Mouse (Mus musculus): Measurements from ENCODE around the gene Zfp366. TPM values are rescaled to one million over a fixed set of nuclear protein-coding genes. Genes with fewer than 3 reads are reported as not detected.

Zfp366 gene
- polyA plus RNA-seq, 1 experiment, result not detected

- peaks cover 6% of the 10 kb centered on the region; the same call in 1 of the 2 replicates for H3K4me1 ChIP-seq (ENCODE audit: control insufficient read depth, insufficient read depth, low read length)
- no peak overlapping the region for H3K4me3 ChIP-seq (ENCODE audit: insufficient read depth, low read depth, low read length)
- TF ChIP-seq POLR2A (IDR thresholded peaks at IDR 0.05; ENCODE audit: insufficient read depth, low read depth, low read length) (no peak), CTCF (IDR thresholded peaks at IDR 0.05; ENCODE audit: insufficient read depth, low read depth, low read length) (no peak)
- H3K27ac ChIP-seq (ENCODE audit: insufficient read depth, low read depth, low read length), result no peak overlapping the region
- WGBS, result 86% methylated on average over 3 of the region's 3 CpGs
These were observed 1.2 kb upstream of the Zfp366 start for GRCm38 (mm10) chr13:99183257-99183895.

- no peak overlapping the region for H3K4me3 ChIP-seq (ENCODE audit: insufficient read depth, low read depth, low read length)
- 0 out of 2 replicates have a peak overlapping the region, but pooled peaks have one; percentile 6 for H3K27ac ChIP-seq (ENCODE audit: insufficient read depth, low read depth, low read length)
- TF ChIP-seq CTCF (IDR thresholded peaks at IDR 0.05; ENCODE audit: insufficient read depth, low read depth, low read length), result no peak
- no peak for TF ChIP-seq POLR2A (IDR thresholded peaks at IDR 0.05; ENCODE audit: insufficient read depth, low read depth, low read length)
- whole genome bisulfite sequencing, result 91% methylated on average over 10 of the region's 10 CpGs
- peaks cover 6% of the 10 kb centered on the region; the same call in 1 of the 2 replicates for H3K4me1 ChIP-seq (ENCODE audit: control insufficient read depth, insufficient read depth, low read length)
These were observed 950 bp downstream of the Zfp366 start for GRCm38 (mm10) chr13:99185573-99185972.

DNA sequence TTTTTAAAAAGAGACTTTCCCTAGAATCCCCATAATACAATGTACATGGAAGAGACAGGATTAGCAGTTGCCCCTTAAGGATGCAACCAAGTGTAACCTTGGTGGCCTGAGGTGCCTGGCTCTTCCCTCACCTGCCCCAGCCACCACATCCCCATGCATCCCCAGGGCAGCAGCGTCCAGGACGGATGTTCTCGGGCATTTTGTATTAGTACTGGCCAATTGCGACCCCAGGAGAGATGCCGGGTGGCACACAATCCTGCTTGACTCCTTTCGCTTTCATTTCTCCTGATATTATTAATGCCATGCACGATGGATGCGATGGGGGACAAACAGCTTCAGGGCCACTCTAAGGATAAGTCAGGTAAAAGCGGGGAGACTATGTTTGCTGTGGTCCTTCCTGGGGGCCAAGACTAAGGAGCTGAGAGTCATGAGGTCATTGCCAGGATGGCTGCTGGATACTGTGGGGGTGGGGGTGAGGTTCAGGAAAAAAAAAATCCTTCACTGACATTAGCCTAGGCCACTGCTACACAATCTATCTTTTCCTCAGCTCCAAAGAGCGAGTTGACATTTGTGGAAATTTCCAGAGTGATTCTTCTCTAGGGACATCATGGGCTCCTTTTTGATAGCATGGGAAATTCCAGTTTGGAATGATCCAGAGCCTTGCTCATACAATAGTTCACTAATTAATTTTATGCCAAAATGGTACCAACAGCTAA lies 1.7 kb downstream of the Zfp366 start:
- TF ChIP-seq CTCF (IDR thresholded peaks at IDR 0.05; ENCODE audit: insufficient read depth, low read depth, low read length) (no peak), POLR2A (IDR thresholded peaks at IDR 0.05; ENCODE audit: insufficient read depth, low read depth, low read length) (no peak)
- Histone ChIP-seq H3K27ac (ENCODE audit: insufficient read depth, low read depth, low read length) (no peak overlapping the region; the same call in 1 of the 2 replicates), H3K4me1 (ENCODE audit: control insufficient read depth, insufficient read depth, low read length) (peaks cover 6% of the 10 kb centered on the region; the same call in 1 of the 2 replicates), H3K4me3 (ENCODE audit: insufficient read depth, low read depth, low read length) (no peak overlapping the region)
- 92% methylated on average over 10 of the region's 10 CpGs for WGBS

GRCm38 (mm10) chr13:99186859-99187258 lies 2.2 kb downstream of the Zfp366 start:
- TF ChIP-seq CTCF (IDR thresholded peaks at IDR 0.05; ENCODE audit: insufficient read depth, low read depth, low read length) (no peak), POLR2A (IDR thresholded peaks at IDR 0.05; ENCODE audit: insufficient read depth, low read depth, low read length) (no peak)
- 86% methylated on average over 7 of the region's 7 CpGs for WGBS
- Histone ChIP-seq H3K27ac (ENCODE audit: insufficient read depth, low read depth, low read length) (no peak overlapping the region; the same call in 1 of the 2 replicates), H3K4me3 (ENCODE audit: insufficient read depth, low read depth, low read length) (no peak overlapping the region), H3K4me1 (ENCODE audit: control insufficient read depth, insufficient read depth, low read length) (peaks cover 4% of the 10 kb centered on the region; the same call in 1 of the 2 replicates)

DNA sequence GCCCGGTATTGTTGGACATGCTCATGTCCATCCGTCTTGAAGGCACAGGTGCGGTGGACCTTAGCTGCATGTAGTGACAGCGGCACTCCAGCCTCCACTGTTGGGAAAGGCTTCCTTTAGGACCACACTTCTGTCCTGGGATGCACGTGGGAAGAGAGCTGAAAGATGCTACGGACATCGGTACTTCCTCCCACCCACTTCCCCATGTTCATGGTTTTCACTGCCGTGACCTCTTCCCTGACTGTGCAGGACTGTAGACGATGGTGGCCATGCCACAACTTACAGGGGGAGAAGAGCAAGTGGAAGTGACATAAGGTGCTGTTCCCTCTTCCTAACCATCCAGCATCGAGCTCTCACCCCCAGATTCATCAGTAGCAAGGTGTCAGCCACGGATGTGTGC lies 2.8 kb downstream of the Zfp366 start:
- Histone ChIP-seq H3K4me1 (ENCODE audit: control insufficient read depth, insufficient read depth, low read length) (no peaks in the 10 kb centered on the region), H3K27ac (ENCODE audit: insufficient read depth, low read depth, low read length) (no peak overlapping the region), H3K4me3 (ENCODE audit: insufficient read depth, low read depth, low read length) (no peak overlapping the region)
- 91% methylated on average over 11 of the region's 11 CpGs for WGBS
- no peak for TF ChIP-seq CTCF (IDR thresholded peaks at IDR 0.05; ENCODE audit: insufficient read depth, low read depth, low read length)

DNA sequence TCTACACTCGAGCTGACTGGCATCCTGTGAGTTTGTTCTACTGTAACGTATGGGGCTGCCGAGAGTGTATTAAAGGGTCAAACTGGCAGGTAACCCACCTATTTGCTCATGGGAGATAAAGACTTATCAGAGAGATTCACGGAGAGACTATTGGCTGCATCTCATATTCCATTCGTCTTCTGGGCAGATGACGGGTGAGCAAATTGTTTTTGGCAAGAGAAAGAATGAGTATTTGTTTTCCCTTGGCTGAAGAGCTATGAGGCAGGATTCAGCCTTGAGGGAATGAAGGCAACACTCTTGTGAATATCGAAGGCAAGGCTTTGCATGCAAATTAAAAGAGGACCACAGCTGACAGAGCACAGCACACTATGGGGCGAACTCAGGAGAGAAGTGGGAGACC lies 4.0 kb downstream of the Zfp366 start:
- peak overlapping the region; percentile 23 for H3K27ac ChIP-seq (ENCODE audit: insufficient read depth, low read depth, low read length)
- TF ChIP-seq POLR2A (IDR thresholded peaks at IDR 0.05; ENCODE audit: insufficient read depth, low read depth, low read length), result no peak
- no peak for TF ChIP-seq CTCF (IDR thresholded peaks at IDR 0.05; ENCODE audit: insufficient read depth, low read depth, low read length)
- no peak overlapping the region for H3K4me3 ChIP-seq (ENCODE audit: insufficient read depth, low read depth, low read length)
- no peaks in the 10 kb centered on the region for H3K4me1 ChIP-seq (ENCODE audit: control insufficient read depth, insufficient read depth, low read length)
- WGBS, result 44% methylated on average over 8 of the region's 8 CpGs

DNA sequence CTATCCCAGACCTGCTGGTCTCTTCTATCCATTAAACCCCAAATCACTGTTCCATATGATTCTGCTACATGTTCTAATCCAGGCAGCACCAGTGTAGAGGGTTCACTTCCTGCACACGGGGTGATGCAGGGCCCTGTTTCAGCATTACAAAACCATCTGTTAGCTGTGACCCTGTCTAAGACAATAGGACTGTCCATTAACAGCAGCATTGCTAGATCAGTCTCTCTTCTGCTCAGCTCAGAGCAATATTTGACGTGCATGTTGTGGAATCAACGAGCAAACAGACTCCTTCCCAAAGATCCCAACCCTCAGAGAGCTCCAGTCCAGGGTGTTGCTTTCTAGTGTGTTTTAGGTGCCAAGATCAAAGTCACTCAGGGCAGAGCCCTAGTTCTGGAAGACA lies 5.0 kb downstream of the Zfp366 start:
- Histone ChIP-seq H3K4me1 (ENCODE audit: control insufficient read depth, insufficient read depth, low read length) (no peaks in the 10 kb centered on the region), H3K4me3 (ENCODE audit: insufficient read depth, low read depth, low read length) (no peak overlapping the region), H3K27ac (ENCODE audit: insufficient read depth, low read depth, low read length) (peak overlapping the region; percentile 20; the same call in 1 of the 2 replicates)
- WGBS, result 88% methylated on average over 3 of the region's 3 CpGs
- TF ChIP-seq CTCF (IDR thresholded peaks at IDR 0.05; ENCODE audit: insufficient read depth, low read depth, low read length), result no peak
- no peak for TF ChIP-seq POLR2A (IDR thresholded peaks at IDR 0.05; ENCODE audit: insufficient read depth, low read depth, low read length)

DNA sequence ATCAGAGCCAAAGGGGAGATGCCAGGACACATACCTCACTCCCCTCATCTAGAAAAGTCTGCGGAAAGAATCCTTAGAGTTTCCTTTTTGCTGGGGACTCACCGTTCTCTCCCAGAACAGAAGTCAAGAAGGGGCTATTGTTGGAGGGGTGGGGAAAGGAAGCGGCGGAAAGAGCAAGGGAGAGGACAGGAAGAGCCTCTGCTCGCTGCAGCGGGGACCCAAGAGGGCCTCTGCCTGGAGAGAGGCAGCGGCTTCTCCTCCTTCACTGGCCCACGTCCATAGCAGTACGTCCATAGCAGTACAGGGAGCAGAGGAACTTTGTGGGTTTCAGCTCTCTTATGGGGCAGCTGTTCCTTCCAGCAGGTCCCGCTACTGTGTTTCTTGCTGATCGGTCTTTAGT lies 5.8 kb downstream of the Zfp366 start:
- TF ChIP-seq CTCF (IDR thresholded peaks at IDR 0.05; ENCODE audit: insufficient read depth, low read depth, low read length) (no peak), POLR2A (IDR thresholded peaks at IDR 0.05; ENCODE audit: insufficient read depth, low read depth, low read length) (no peak)
- no peak overlapping the region for H3K27ac ChIP-seq (ENCODE audit: insufficient read depth, low read depth, low read length)
- H3K4me3 ChIP-seq (ENCODE audit: insufficient read depth, low read depth, low read length), result no peak overlapping the region
- no peaks in the 10 kb centered on the region for H3K4me1 ChIP-seq (ENCODE audit: control insufficient read depth, insufficient read depth, low read length)
- 89% methylated on average over 11 of the region's 11 CpGs for WGBS

DNA sequence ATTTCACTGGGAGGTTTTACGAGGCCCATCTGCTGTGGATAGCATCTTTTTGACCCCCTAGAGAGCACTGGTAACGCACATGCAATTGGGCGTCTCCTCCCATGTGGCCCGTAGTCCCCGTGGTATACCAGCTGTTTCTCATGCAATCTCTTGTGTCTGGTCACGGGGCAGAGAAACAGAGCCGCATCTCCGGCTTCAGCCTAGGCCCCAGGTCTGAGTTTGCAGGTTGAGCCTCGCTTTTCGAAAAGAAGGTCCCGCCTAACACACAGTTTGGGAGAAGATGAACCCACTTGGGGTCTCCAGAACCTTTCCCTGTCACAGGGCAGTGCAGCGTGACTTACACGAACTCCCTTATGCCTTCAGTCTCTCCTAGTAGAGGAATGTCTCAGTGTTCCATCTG lies 6.4 kb downstream of the Zfp366 start:
- no peak overlapping the region for H3K27ac ChIP-seq (ENCODE audit: insufficient read depth, low read depth, low read length)
- H3K4me1 ChIP-seq (ENCODE audit: control insufficient read depth, insufficient read depth, low read length), result no peaks in the 10 kb centered on the region
- H3K4me3 ChIP-seq (ENCODE audit: insufficient read depth, low read depth, low read length), result no peak overlapping the region
- TF ChIP-seq CTCF (IDR thresholded peaks at IDR 0.05; ENCODE audit: insufficient read depth, low read depth, low read length) (no peak), POLR2A (IDR thresholded peaks at IDR 0.05; ENCODE audit: insufficient read depth, low read depth, low read length) (no peak)
- WGBS, result 91% methylated on average over 13 of the region's 13 CpGs

All from olfactory bulb, adult 2 months (tissue).